ENCODE assay signal across 8 mouse cellular contexts in the genomic region with DNA sequence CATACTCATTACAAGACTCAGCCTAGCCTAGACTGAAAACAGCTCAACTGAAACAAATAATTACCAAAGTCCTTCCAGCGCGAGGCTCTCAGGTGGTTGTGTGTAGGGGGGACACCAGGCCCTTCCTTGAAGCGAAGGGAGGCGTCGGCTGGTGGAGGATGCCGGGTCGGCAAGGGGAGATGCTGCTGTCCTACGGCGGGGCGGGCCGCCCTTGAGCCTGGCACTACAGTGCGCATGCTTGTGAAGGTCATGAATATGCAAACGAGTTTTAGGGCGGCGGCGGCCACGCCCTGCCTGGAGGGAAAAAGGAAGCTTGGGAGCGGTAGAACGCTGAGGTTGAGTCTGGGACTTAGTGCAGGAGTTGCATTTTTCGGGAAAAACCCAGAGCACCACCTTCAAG. TPM values are rescaled to one million over a fixed set of nuclear protein-coding genes. Genes with fewer than 3 reads are reported as not detected.
DNase-seq lines count a peak whose midpoint lies in the region; ATAC-seq and TF ChIP-seq lines count a peak whose summit lies in the region.

No protein-coding gene starts in this region.

- TF ChIP-seq POLR2A in myocyte (IDR thresholded peaks at IDR 0.05; ENCODE audit: insufficient read length, low read depth), result peak; percentile 83

- peak; percentile 64 to 68 for DNase-seq in cerebellum, postnatal 10 days
- DNase-seq in cerebellum, adult 9-10 months, result no peak
- peak; percentile 77 for DNase-seq in embryonic facial prominence, embryonic 11.5 days (ENCODE audit: low spot score)
- DNase-seq in heart, adult 18-20 months, result peak; percentile 58 to 65
- DNase-seq in kidney, adult 11 months, result peak; percentile 83
- peak; percentile 82 for DNase-seq in stomach, postnatal 0 days (ENCODE audit: low spot score)

- H3K4me2 ChIP-seq in embryonic facial prominence, embryonic 11.5 days (ENCODE audit: low read depth, low read length), result peak overlapping the region; percentile 46
- peak overlapping the region; percentile 68 for H3K4me2 ChIP-seq in liver, embryonic 12.5 days
- peak overlapping the region; percentile 95 for H3K4me2 ChIP-seq in myocyte (ENCODE audit: low read depth)
- peak overlapping the region; percentile 54 for H3K4me2 ChIP-seq in stomach, postnatal 0 days (replicated peaks; ENCODE audit: low read depth)

- H3K27ac ChIP-seq in embryonic facial prominence, embryonic 11.5 days (replicated peaks; ENCODE audit: low read depth, low read length), result no peak overlapping the region
- H3K27ac ChIP-seq in liver, embryonic 12.5 days, result no peak overlapping the region
- no peak overlapping the region for H3K27ac ChIP-seq in stomach, postnatal 0 days (replicated peaks)

- no peaks in the 10 kb centered on the region for H3K9me3 ChIP-seq in embryonic facial prominence, embryonic 11.5 days (replicated peaks; ENCODE audit: control insufficient read depth, low read length)
- no peaks in the 10 kb centered on the region for H3K9me3 ChIP-seq in liver, embryonic 12.5 days (replicated peaks)
- H3K9me3 ChIP-seq in stomach, postnatal 0 days (ENCODE audit: control insufficient read depth, low read length), result no peaks in the 10 kb centered on the region

- no peak; the same call in 1 of the 2 replicates for ATAC-seq in embryonic facial prominence, embryonic 11.5 days (replicated peaks; ENCODE audit: insufficient number of reproducible peaks, low FRiP score, low TSS enrichment, low read depth)
- peak; percentile 72 for ATAC-seq in liver, embryonic 12.5 days
- ATAC-seq in stomach, postnatal 0 days (ENCODE audit: low FRiP score, low TSS enrichment), result peak; percentile 59; the same call in 1 of the 2 replicates

- H3K9ac ChIP-seq in embryonic facial prominence, embryonic 11.5 days (replicated peaks; ENCODE audit: low read length), result peak overlapping the region; percentile 39
- no peak overlapping the region for H3K9ac ChIP-seq in liver, embryonic 12.5 days
- H3K9ac ChIP-seq in stomach, postnatal 0 days (ENCODE audit: low read length), result peak overlapping the region; percentile 9; the same call in 1 of the 2 replicates

- 1% methylated on average over 20 of the region's 20 CpGs for whole genome bisulfite sequencing in embryonic facial prominence, embryonic 11.5 days
- 1% methylated on average over 20 of the region's 20 CpGs for WGBS in liver, embryonic 12.5 days (ENCODE audit: insufficient replicate concordance)
- WGBS in stomach, postnatal 0 days, result 2% methylated on average over 20 of the region's 20 CpGs

- TF ChIP-seq EP300 in stomach, postnatal 0 days (optimal IDR thresholded peaks at IDR 0.05), result no peak

- peaks cover 4% of the 10 kb centered on the region; the same call in 1 of the 2 replicates for H3K27me3 ChIP-seq in embryonic facial prominence, embryonic 11.5 days (ENCODE audit: control insufficient read depth, insufficient read depth, low read length)
- peaks cover 98% of the 10 kb centered on the region for H3K27me3 ChIP-seq in liver, embryonic 12.5 days (replicated peaks)
- H3K27me3 ChIP-seq in myocyte (ENCODE audit: control insufficient read depth, insufficient read depth, insufficient read length), result no peaks in the 10 kb centered on the region
- H3K27me3 ChIP-seq in stomach, postnatal 0 days (ENCODE audit: control insufficient read depth, insufficient read depth, low read length), result no peaks in the 10 kb centered on the region

- H3K4me3 ChIP-seq in embryonic facial prominence, embryonic 11.5 days (ENCODE audit: low read depth, low read length), result peak overlapping the region; percentile 5
- H3K4me3 ChIP-seq in liver, embryonic 12.5 days, result peak overlapping the region; percentile 35
- H3K4me3 ChIP-seq in myocyte, result peak overlapping the region; percentile 19
- peak overlapping the region; percentile 31 for H3K4me3 ChIP-seq in stomach, postnatal 0 days (ENCODE audit: low read depth, low read length)

- H3ac ChIP-seq in myocyte (ENCODE audit: control insufficient read depth, insufficient read length), result no peak overlapping the region

- peaks cover 4% of the 10 kb centered on the region for H3K4me1 ChIP-seq in embryonic facial prominence, embryonic 11.5 days (ENCODE audit: control insufficient read depth, insufficient read depth, low read length)
- peaks cover 17% of the 10 kb centered on the region for H3K4me1 ChIP-seq in liver, embryonic 12.5 days
- 0 out of 2 replicates have a peak, but pooled peaks cover 3% of the 10 kb centered on the region for H3K4me1 ChIP-seq in stomach, postnatal 0 days (replicated peaks; ENCODE audit: control insufficient read depth, insufficient read depth)

- no peaks in the 10 kb centered on the region for H3K79me2 ChIP-seq in myocyte (ENCODE audit: control insufficient read depth, insufficient read depth)

- TF ChIP-seq CTCF in stomach, postnatal 0 days (IDR thresholded peaks at IDR 0.05; ENCODE audit: low read depth), result 0 out of 2 replicates have a peak, but pooled peaks have one; percentile 5

- H3K36me3 ChIP-seq in embryonic facial prominence, embryonic 11.5 days (replicated peaks; ENCODE audit: control insufficient read depth, insufficient read depth, low read depth, low read length), result no peaks in the 10 kb centered on the region
- H3K36me3 ChIP-seq in liver, embryonic 12.5 days, result no peaks in the 10 kb centered on the region
- H3K36me3 ChIP-seq in myocyte (ENCODE audit: control insufficient read depth, insufficient read depth), result no peaks in the 10 kb centered on the region
- no peaks in the 10 kb centered on the region for H3K36me3 ChIP-seq in stomach, postnatal 0 days (ENCODE audit: control insufficient read depth, insufficient read depth, low read length)

TF ChIP-seq in myocyte, 11 proteins besides CTCF, POLR2A, EP300 and RAD21:
- TF ChIP-seq E2F4 (IDR thresholded peaks at IDR 0.05; ENCODE audit: insufficient read depth), result no peak
- peak; percentile 66 for TF ChIP-seq POLR2AphosphoS2 (IDR thresholded peaks at IDR 0.05; ENCODE audit: insufficient read length, low read depth)
- TF ChIP-seq CEBPB (IDR thresholded peaks at IDR 0.05; ENCODE audit: insufficient read depth, poor library complexity, severe bottlenecking), result no peak
- no peak for TF ChIP-seq USF1 (IDR thresholded peaks at IDR 0.05; ENCODE audit: low read depth)

RNA-seq across cellular contexts. Expression of a gene that starts 38.3 kb away (rescaled TPM):
- 3.0 and 4.4 TPM in 2 replicates for polyA plus RNA-seq in embryonic facial prominence, embryonic 11.5 days (2014; fragmentation: Nextera tagmentation; extraction: Ambion mirVana)
- 1 to 10 TPM in 1 of 2 experiments, under 1 TPM in 1; 0.82 to 1.4 TPM for total RNA-seq in heart, adult 18-20 months (2021)
- 0.23 TPM in 2 replicates for polyA plus RNA-seq in liver, embryonic 12.5 days (2016; fragmentation: Nextera tagmentation; extraction: Ambion mirVana)
- polyA plus RNA-seq in myocyte (2012; fragmentation: generic; extraction: Trizol), result 1.2 TPM
- polyA plus RNA-seq in stomach, postnatal 0 days (2015; fragmentation: Nextera tagmentation; extraction: Ambion mirVana), result 1.1 and 1.6 TPM in 2 replicates
